Mouse (Mus musculus): Measurements from ENCODE around the gene Grm2.
A peak's percentile ranks its signal among the peaks of the same experiment; 100 is the strongest.

The Grm2 gene

GRCm38 (mm10) chr9:106655884-106656720, at the start of gene Grm2:
Gene Grm2, minus strand, starts transcription at chr9:106656082.
- DNase-seq (ENCODE audit: low read depth in 2 of 2, low spot score in 2 of 2), result no peak

- DNase-seq (ENCODE audit: low read depth in 2 of 2, low spot score in 2 of 2), result no peak
These were observed 37.1 kb upstream of the Grm2 start for GRCm38 (mm10) chr9:106692973-106693481.

DNA sequence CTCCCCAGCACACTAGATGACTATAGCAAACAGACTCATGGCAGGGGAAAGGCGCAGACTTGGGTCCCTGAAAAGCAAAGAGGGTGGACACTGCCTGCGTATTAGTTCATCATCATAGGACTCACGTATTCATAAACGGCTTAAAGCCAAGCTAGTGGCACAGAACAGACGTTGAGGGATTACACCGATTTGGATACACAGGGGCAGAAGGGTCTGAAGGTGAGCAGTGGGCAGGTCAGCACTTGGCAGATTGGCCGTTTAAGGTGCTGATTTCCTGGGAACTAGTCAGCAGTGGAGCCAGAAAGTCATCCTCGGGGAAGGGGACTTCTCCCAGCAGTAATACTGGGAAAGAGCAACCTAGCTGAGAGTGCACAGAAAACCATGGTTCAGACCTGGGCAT, 33.0 kb upstream of the Grm2 start:
- no peak for DNase-seq (ENCODE audit: low read depth in 2 of 2, low spot score in 2 of 2)

- DNase-seq (ENCODE audit: low read depth in 2 of 2, low spot score in 2 of 2), result peak; percentile 46 to 69
These were observed 31.2 kb upstream of the Grm2 start for GRCm38 (mm10) chr9:106686983-106687650.

- DNase-seq (ENCODE audit: low read depth in 2 of 2, low spot score in 2 of 2), result peak; percentile 58 to 64
These were observed 29.6 kb upstream of the Grm2 start, which contains the start of gene Tex264 for GRCm38 (mm10) chr9:106685249-106686101. Gene Tex264, minus strand, starts transcription at chr9:106685927.

- DNase-seq (ENCODE audit: low read depth in 2 of 2, low spot score in 2 of 2), result peak in 1 of 2 experiments; percentile 9
These were observed 29.0 kb upstream of the Grm2 start for GRCm38 (mm10) chr9:106684918-106685248.

GRCm38 (mm10) chr9:106684093-106684872, 28.4 kb upstream of the Grm2 start:
- DNase-seq (ENCODE audit: low read depth in 2 of 2, low spot score in 2 of 2), result no peak

- DNase-seq (ENCODE audit: low read depth in 2 of 2, low spot score in 2 of 2), result no peak
These were observed 25.1 kb upstream of the Grm2 start for GRCm38 (mm10) chr9:106681026-106681425.

GRCm38 (mm10) chr9:106678242-106678641, 22.4 kb upstream of the Grm2 start:
- no peak for DNase-seq (ENCODE audit: low read depth in 2 of 2, low spot score in 2 of 2)

DNA sequence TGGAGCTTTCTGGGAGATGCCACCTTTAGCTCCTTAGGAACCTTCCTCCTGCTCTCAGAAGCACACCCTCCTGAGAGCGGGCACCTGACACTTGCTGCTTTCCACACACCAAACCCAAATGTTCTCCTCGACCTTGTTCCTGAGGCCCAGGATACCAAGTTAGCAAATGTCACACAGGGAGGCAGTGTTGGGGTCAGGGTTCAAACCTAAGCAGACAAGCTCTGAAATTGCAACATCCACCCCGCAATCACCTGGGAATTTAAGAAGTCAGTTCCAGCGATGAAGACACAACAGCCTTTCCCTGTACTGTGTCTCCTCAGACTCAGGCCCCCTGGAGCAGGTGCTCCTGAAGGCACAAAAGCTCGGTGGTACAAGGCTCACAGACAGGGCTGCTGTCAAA, 21.8 kb upstream of the Grm2 start:
- no peak for DNase-seq (ENCODE audit: low read depth in 2 of 2, low spot score in 2 of 2)

- no peak for DNase-seq (ENCODE audit: low read depth in 2 of 2, low spot score in 2 of 2)
These were observed 20.7 kb upstream of the Grm2 start for GRCm38 (mm10) chr9:106676571-106676970.

GRCm38 (mm10) chr9:106675965-106676364, 20.1 kb upstream of the Grm2 start:
- DNase-seq (ENCODE audit: low read depth in 2 of 2, low spot score in 2 of 2), result no peak

DNA sequence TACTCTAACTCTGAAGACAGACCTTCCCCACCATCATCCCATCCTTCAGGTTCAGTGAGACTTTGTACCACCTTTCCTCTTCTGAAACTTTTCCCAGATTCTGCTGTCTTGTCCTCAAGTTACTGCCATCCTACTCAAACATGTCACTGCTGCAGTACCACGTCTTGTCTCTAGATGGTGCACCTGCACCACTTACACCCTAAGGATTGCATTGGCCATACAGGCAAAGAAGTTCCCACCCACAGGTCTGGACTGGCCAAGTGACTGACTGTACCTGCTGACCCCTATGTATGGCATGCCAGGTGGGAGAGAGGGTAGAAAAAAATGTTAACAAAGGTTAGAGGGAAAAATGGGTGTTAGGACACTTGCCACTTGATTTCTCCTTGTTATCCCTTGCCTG, 19.6 kb upstream of the Grm2 start:
- DNase-seq (ENCODE audit: low read depth in 2 of 2, low spot score in 2 of 2), result peak; percentile 57 to 69

- no peak for DNase-seq (ENCODE audit: low read depth in 2 of 2, low spot score in 2 of 2)
These were observed 18.0 kb upstream of the Grm2 start for GRCm38 (mm10) chr9:106673860-106674259.

GRCm38 (mm10) chr9:106664856-106665255, 9.0 kb upstream of the Grm2 start:
- DNase-seq (ENCODE audit: low read depth in 2 of 2, low spot score in 2 of 2), result no peak

- DNase-seq (ENCODE audit: low read depth in 2 of 2, low spot score in 2 of 2), result no peak
These were observed 8.6 kb upstream of the Grm2 start for GRCm38 (mm10) chr9:106664433-106664832.

GRCm38 (mm10) chr9:106663200-106663599, 7.3 kb upstream of the Grm2 start:
- no peak for DNase-seq (ENCODE audit: low read depth in 2 of 2, low spot score in 2 of 2)

DNA sequence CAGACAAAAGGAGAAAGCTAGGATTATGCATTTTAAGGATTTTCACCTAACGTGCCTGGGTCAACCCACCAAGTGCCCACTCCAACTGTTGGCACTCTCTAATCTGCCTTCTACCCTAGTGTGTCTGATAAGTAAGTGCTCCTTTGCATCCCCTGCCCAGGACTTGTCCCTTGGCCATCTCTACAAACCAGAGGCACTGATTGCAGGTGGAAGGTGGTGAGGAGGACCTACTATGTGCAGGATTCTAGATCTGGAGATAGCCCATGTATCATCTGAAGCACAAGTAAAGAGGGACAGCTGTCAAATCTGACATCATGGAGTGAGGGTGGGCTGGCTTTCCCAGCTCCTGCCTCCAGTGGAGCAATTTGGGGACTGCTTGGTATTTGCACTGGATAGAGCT, 4.1 kb upstream of the Grm2 start:
- no peak for DNase-seq (ENCODE audit: low read depth in 2 of 2, low spot score in 2 of 2)

DNA sequence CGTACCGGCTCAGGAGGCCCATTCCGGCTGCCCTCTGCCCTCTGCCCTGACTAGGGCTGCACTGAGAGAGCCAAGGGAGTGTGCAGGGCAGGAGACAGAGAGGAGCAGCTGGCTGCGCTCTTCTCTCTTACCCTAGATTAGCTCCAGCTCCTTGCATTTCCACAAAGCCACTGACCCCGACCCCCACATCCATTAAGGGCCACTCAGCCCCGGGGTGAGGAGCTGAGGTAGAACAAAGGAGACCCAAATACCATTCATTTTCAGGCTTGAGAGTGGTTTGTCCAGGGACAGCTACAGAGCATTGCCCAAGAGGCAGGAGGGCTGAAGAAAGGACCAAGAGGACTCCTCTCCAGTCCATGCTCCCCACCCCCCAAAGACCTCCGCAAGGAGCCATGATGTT, 3.6 kb upstream of the Grm2 start:
- no peak for DNase-seq (ENCODE audit: low read depth in 2 of 2, low spot score in 2 of 2)

DNA sequence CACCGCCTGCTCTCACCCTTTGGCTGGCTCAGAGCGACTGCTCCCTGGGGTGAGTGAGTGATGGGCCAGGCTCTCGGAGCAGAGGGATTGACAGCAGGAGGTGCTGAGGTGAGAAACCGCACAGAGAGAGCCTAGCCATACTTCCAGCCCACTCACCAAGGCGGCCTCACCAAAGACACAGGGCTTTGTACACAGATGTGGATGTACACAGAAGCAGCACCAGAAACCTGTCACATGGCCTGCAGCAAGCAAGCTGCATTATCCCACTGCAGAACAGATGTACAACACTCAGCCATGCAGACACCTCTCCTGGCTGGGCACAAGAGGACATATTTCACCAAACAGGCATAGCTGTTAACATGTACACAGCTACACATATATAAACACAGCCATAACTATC, 1.7 kb upstream of the Grm2 start:
- no peak for DNase-seq (ENCODE audit: low read depth in 2 of 2, low spot score in 2 of 2)

- DNase-seq (ENCODE audit: low read depth in 2 of 2, low spot score in 2 of 2), result no peak
These were observed 938 bp upstream of the Grm2 start for GRCm38 (mm10) chr9:106656820-106657219.

Data from CD8-positive naive resting alpha-beta T cell, adult 2 months (primary cell).